Mouse (Mus musculus) layer of hippocampus, adult 8-10 months (tissue): ENCODE measurements around the gene Eef2k. TPM values are rescaled to one million over a fixed set of nuclear protein-coding genes. Genes with fewer than 3 reads are reported as not detected.
"Not testable (repeated sequence)": the region's sequence is repeated elsewhere in the genome, so short reads cannot be mapped to it uniquely, and the experiment has no call there.

Experiments used
- DNase-seq, 2 experiments: peaks; one replicate each; pipeline ENCODE4 v3.0.0; 2022; ENCODE audit warnings: low spot score in 2 of 2
- total RNA-seq, 4 experiments: library from RNA; stranded (reverse); gene quantifications; 2 replicates each; pipeline ENCODE4 v1.2.4; 2022

Gene Eef2k
- total RNA-seq, 4 experiments from 2014 or later = 28.4 to 35.9 (median 32.0) TPM

DNA sequence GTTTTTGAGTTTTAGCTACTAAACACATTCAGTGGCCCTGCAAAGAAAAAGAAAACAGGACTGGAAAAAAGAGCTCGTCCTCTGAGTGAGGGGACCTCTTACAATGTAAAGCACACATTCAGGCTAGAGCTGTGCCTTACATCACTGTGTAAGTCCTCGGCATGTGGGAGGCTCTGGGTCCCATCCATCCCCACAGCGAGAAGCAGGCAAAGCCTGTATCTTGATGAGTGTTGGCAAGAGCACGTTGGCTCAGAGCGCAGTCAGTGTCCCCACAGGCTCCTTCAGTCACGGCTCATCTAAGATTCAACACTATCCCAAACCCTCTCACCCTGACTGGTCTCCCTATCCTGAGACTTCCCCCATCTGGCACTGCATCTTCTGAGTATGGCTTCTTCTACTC is 35.6 kb downstream of the Eef2k start:
- no peak for DNase-seq

DNA sequence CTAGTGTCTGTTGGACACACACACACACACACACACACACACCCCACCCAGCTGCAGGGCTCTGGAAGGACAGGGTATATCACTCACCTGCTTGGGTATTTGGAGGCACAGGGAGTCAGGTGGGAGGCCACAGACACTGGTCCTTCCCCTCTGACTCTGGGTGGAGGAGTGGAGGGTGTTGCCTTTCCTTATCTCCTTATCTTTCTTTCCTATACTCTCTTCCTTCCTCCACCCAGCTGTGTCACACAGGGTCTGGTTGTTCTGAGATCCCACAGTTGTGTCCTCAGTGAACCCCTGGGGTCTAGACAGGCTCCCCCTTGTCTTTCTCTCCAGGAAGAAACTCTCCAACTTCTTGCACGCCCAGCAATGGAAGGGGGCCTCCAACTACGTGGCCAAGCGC is 37.3 kb downstream of the Eef2k start:
- DNase-seq = no peak

DNA sequence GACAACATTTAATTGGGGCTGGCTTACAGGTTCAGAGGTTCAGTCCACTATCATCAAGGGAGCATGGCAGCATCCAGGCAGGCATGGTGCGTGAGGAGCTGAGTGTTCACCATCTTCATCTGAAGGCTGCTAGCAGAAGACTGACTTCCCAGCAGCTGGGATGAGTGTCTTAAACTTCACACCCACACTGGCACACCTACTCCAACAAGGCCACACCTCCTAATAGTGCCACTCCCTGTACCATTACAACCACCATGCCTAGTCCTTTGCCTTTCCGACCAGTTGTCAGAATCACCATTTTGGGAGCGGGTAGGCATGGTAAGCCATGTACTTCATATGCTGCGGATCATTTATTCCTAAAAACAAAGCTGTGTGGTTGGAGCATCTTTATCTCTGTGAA is 38.1 kb downstream of the Eef2k start:
- no peak for DNase-seq

GRCm38 (mm10) chr7:120881451-120881850 is 38.8 kb downstream of the Eef2k start:
- DNase-seq = no peak

GRCm38 (mm10) chr7:120882674-120883073 is 40.0 kb downstream of the Eef2k start:
- DNase-seq = no peak

DNA sequence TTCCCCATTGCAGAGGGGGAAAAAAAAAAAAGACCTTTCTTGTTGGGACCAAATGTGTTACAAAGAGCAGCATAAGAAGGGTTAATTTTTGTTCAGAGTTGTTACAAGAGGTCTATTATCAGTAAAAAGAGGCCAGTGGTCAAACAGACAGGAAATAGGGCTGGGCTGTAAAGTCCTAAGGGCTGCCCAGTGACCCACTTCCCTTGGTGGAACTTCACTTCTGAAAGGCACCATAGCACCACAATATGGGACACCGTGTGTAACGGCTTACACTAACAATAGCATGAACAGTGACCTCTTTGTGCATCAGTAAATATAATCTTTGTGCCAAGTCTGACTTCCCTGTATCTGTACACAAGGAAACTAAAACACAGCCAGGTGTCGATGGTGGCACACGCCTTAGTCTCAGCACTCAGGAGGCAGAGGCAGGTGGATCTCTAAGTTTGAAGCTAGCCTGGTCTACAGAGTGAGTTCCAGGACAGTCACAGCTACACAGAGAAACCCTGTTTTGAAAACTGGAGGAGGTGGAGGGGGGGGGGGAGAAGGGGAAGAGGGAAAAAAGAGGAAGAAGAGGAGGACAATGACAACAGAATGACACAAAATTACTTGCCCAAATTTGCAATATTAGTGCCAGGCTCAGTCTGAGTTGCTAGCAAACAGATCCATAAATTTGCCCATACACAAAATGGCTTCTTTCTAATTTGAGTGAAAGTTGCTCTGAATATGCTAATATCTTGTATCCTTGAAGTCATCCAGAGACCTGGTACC is 41.1 kb downstream of the Eef2k start:
- no peak for DNase-seq

DNA sequence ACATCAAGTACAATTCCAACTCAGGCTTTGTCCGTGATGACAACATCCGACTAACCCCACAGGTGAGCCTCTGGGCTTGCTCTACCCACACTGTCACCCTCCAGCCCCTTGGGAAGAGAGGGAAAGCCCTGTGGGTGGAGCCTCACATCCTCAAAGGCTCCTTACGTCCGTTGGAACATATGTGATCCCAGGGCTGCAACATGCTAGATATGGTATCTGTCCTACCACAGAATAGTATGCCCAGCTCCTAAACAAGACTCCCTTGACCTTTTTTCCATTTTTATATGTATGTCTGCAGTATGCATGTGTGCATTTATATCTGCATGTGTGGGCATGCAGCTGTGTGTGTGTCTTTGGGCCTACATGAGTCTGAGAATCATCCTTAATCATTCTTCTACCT is 42.1 kb downstream of the Eef2k start:
- DNase-seq = no peak

DNA sequence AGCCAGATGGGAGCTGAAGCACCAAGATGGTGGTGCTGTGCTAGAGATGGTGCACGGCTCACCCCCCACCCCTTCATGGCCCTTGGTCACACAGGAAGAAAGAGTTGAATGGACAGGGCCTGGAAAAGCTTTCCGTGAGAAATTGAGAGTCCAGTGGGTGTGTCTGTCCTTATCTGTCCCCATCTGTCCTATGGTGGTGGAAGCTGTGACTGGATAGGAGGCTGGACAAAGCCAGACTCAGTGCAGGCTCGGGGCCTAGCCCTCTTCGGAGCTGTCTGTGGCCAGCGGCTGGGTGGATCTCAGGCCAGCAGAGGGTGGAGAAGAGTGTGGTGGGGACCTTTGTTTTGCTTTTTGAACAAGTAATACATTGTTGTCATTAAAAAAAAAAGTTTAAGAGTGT is 50.5 kb downstream of the Eef2k start:
- DNase-seq = no peak

GRCm38 (mm10) chr7:120897054-120897453 is 54.4 kb downstream of the Eef2k start:
- no peak for DNase-seq

- no peak for DNase-seq
Measured at GRCm38 (mm10) chr7:120897711-120898335, 55.2 kb downstream of the Eef2k start.

GRCm38 (mm10) chr7:120900191-120900590 is 57.6 kb downstream of the Eef2k start:
- DNase-seq = no peak

DNA sequence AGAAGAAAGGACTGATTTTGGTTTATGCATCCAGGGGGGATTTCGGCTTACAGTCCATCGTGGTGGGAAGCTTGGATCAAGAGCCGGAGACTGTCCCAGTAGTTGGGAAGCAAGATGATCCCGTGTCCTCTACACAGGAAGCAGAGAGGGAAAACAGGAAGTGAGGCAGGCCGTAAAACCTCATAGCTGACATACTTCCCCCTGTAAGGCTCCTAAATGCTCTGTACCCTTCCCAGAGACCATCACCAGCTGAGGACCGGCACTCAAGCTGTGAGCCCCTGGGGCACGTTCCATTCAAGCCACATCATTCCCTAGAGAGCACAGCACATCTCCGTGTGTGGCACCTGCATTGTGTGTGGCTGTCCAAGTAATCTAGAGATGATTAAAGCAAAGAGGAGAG is 59.1 kb downstream of the Eef2k start:
- DNase-seq = no peak

DNA sequence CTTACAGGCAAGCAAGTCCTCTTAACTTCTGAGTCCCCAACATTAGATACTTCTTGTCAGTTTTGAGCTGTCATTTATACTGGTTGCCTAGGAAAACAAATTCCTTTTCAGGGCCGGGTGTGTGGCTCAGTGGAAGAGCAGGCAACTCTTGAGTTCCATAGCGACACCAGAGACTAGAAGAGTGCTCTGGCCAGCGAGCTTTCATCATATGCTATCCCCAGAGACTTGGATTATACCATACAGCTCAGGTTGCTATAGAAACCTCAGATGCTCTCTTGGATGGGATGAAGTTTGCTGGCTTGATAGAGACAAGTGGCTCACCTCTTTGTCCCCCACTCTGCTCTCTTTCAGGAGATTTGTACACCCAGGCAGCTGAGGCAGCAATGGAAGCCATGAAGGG is 60.3 kb downstream of the Eef2k start:
- DNase-seq = no peak

DNA sequence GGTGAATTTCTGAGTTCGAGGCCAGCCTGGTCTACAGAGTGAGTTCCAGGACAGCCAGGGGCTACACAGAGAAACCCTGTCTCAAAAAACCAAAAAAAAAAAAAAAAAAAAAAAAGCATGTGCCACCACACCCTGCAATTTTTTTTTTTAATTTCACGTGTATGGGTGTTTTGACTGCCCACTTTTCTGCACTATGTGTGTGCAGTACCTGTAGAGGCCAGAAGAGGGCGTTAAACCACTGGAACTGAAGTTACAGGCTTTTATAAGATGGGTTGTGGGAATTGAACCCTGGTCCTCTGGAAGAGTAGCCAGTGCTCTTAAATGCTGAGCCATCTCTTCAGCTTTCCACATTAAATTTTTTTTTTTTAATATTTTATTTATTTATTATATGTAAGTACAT is 67.5 kb downstream of the Eef2k start:
- not testable (repeated sequence) for DNase-seq

DNA sequence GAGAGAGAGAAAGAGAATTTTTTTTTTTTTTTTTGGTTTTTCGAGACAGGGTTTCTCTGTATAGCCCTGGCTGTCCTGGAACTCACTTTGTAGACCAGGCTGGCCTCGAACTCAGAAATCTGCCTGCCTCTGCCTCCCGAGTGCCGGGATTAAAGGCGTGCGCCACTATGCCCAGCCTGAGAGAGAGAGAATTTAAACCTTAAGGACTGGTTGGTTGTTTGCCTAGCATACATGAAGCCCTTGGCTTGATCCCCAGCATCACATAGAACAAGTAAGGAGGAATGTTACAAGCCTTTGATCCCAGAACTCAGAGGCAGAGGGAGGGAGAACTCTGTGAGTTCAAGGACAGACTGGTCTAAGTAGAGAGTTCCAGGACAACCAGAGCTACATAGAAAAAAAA is 68.6 kb downstream of the Eef2k start:
- DNase-seq = not testable (repeated sequence)

GRCm38 (mm10) chr7:120913332-120913731 is 70.7 kb downstream of the Eef2k start:
- DNase-seq = no peak

DNA sequence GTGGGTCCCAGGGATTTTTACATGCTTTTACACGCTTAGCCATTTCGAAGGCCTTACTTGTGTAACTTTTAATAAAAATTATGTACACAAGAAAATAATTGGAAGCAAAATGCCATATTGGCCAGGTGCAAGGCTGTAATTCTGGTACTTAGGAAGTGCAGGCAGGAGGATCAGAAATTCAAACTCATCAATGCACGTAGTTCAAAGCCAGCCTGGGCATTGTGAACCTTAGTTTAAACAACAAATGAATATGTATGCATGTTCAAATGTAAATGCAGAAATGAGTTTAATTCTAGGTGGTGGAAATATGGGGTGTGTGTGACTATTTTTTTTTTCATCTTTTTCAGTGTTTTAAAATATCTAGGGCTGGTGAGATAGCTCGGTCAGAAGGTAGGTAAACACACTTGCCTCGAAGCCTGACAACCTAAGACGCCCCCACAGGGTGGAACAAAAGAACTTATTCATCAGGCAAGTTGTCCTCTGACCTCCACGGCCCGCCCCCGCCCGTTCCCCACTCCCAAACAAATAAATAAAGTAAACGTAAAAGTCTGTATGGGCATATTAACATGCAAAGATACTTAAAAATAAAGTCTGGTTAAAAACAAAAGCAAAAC is 73.7 kb downstream of the Eef2k start:
- no peak for DNase-seq

GRCm38 (mm10) chr7:120917279-120917591 is 74.6 kb downstream of the Eef2k start:
- no peak for DNase-seq

- peak; percentile 98 to 100 for DNase-seq
Measured at GRCm38 (mm10) chr7:120917592-120918461, 75.2 kb downstream of the Eef2k start, which contains the start of gene Polr3e. Gene Polr3e (plus strand): TSS chr7:120917744.

DNA sequence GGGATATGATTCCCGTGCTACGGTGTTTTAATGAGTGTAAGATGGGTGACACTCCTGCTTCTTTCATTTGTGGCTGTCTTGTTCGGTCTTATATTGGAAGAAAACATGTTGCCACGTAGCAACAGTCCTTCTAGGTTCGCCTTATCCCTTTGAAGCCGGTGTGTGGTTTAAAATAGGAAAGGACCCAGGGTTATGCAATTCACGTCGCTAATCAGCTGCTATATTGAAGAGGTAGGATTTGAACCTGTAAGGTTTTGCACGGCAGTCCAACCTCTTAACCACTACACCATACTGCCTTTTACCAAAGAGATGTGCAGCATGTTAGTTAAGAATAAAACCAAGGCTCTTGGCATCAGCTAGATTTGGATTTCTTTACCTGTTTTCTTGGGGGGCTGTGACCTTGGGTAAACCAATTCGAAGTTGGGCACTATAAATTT is 75.9 kb downstream of the Eef2k start:
- peak; percentile 40 to 70 for DNase-seq

- no peak for DNase-seq
Measured at GRCm38 (mm10) chr7:120933110-120933509, 90.5 kb downstream of the Eef2k start.
